Mouse (Mus musculus) right cerebral cortex, postnatal 25 days (tissue): ENCODE results near the gene Prrg2.

Experiments
- DNase-seq: peaks from one replicate; pipeline ENCODE4 v3.0.0; 2022

Gene Prrg2

DNA sequence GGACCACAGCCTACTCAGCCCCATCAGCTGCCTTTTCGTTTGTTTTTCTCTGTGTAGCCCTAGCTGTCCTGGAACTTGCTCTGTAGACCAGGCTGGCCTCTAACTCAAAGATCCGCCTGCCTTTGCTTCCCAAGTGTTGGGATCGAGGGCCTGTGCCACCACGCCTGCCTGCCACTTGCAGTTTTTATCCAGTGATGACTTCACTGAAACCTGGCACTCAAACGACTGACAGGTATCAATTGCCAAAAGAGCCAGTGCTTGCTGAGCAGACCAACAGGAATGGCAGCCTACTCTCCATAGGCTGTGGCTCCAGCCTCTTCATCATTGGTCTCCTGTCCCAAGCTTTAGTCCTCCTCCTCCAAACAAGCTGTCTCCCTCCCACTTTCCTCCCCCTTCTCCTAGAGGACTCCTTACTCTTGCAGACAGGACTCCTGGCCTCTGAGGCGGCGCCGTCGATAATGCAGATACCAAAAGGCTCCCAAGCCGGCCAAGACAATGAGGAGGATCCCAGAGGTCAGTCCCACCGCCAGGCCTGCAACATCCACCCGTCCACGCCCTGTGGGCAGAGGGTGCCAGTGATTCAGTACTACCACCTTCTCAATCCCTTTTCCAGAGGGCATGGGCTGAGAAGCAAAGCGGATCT, 6.0 kb downstream of the Prrg2 start:
- no peak for DNase-seq

- peak; percentile 91 for DNase-seq
Observed at GRCm38 (mm10) chr7:45053931-45054510, 8.5 kb downstream of the Prrg2 start.

- peak; percentile 70 for DNase-seq
Observed at GRCm38 (mm10) chr7:45053117-45053930, 9.2 kb downstream of the Prrg2 start.

GRCm38 (mm10) chr7:45052862-45053116, 9.7 kb downstream of the Prrg2 start, which contains the start of gene Prr12:
TSS of gene Prr12 (minus strand) at chr7:45052881.
- DNase-seq, result no peak

DNA sequence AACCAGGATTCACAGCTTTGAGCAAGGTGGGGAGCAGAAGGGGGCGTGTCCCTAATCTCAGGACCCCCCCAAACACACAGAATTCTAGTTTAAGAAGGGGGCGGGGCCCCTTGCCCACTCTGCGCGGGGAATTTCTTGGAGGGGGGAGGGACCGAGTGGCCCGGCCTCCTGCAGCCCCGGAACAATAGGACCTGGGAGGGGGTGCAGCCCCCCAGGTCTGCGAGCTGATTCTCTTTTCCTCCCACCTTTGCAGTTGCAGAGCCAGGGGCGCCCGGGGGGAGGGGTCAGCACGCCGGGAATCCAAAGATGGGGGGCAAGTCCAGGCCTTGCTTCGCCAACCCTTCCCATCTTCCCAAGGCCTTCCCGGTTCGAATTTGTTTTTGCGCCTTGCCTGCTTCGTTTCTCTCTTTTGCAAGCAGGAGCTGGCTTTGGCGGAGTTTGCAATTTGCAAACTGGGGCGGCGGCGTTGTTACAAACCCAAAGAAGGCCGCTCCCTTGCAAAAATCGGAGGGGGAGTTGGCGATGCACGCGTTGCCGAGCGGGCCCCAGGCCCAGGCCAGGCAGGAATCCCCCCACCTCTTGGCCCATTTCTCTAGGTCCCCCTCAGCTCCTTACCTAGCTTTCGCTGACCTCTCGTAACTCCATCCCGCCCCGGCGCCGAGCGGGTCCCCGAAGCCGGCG, 10.2 kb downstream of the Prrg2 start:
- peak; percentile 67 for DNase-seq

GRCm38 (mm10) chr7:45051601-45051974, 10.9 kb downstream of the Prrg2 start:
- DNase-seq, result no peak

DNA sequence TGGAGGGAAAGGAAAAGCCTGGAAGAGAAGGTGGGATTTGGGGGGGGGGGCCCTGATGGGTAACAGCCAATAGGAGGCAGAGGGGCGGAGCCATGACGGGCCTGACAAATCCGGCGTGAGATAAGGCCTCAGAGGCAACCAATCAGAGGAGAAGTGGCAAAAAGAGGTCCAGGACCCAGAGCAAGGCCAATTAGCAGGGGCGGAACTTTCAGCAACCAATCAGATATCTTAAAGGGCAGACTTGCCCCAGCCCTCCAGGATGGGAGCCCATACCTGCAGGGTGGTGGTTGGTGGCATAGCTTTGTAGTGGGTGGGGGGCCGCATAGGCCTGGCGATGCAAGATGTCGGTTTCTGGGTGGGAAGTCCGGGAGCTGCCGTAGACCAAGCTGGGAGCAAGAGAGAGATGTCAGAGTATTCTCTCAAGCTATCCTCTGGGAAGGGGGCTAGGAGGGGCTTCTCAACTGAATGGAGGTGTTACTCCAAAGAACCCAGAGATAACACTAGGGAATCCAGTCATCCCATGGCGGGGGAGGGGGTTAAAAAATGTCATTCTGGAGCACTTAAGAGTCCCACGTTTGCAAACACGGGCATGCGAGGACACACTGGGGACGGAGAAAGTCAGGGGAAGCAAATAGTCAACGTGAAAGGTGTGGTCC, 11.4 kb downstream of the Prrg2 start:
- peak; percentile 65 for DNase-seq

DNA sequence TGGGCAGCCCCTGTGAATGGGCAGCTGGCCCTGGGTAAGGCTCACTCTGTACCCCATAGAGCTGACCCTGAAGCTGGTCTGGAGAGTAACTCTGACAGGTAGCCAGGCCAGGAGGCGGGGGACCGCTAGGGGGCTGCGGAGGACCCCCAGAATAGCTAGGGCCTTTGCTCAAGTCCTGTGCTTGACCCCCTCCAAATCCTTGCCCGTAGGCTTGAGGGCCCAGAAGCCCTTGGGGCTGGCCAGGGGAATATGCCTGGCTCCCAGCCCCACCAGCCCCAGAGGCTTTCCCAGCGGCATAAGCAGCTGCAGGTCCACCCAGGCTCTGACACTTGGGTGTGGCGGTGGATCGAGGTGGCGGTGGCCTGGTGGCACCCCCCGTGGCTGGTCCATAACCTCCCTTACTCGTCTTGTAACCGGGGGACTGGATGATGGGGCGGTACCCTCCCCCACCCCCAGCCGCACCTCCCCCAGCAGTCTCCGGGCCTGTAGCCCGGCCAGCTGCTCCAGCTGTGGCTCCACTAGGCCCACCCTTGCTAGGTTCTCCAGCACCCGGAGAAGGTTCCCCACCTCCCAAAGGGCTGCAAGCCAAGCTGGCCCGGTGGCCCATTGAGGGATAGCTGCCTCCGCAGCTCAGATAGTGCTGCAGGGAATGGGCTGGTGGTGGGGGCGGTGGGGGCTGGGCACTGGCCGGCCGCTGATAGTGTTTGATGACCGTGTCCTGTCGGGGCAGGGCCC, 13.4 kb downstream of the Prrg2 start:
- DNase-seq, result no peak

DNA sequence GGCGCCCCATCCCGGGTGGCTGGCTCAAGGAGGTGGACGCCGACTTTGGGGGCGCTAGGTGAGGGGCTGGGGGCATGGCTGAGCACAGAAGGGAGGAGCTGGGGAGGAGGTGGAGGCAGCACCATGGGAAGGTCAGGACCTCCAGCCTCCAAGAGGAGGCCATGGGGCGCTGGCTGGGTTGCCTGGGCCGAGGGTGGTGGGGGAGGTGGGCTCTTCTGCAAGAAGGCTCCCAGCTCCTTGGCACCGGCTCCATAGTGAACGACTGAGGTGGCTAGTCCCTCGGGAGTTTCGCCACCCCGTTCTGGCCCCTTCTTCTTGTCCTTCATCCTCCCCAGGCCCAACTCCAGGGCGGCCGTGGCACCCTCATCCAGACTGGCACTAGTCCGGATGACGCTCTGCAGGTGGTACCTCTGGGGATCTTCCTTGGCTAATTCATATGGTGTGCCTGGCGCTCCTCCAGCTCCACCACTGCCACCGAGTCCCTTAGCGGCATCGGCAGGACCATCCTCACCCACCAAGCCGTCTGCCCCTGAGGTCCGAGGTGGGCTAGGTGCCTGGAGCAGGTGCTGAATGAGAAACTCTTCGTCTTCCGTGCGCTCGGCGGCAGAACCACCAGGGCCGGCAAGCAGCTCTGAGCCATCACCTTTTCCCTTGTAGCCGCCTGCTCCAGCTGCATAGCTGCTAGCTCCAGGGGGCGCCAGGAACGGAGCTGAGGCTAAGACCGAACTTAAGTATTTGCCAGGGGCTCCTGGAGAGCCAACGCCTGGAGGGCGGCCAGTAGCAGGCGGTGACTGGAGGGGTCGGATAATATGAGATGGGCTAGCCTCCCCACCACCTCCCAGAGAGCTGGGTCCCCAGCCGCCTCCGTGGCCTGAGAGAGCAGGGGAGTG, 14.2 kb downstream of the Prrg2 start:
- no peak for DNase-seq

GRCm38 (mm10) chr7:45047491-45047890, 15.0 kb downstream of the Prrg2 start:
- no peak for DNase-seq

DNA sequence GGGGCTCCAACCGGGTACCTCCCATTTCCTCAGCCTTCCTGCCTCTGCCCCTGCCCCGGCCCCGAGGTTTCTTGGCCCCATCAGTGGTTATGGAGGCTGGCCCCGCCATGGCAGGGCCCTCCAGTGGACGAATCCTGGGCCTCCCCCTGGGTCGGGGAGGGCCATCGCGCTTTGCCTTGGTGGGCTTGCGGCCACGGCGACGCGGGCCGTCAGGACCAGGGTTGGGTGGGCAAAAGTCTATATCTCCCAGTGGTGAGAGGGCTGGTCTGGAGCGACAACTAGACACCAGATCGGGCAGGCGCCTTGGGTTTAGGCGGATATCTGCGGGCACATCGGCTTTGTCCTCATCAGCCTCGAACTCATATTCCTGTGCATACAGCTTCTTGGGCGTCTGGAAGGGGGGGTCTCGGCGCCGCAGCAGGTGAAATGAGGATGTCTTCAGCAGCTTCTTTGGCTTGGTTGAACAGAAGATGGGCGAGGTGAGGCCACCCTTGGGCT, 15.6 kb downstream of the Prrg2 start:
- DNase-seq, result no peak

GRCm38 (mm10) chr7:45045741-45046140, 16.7 kb downstream of the Prrg2 start:
- DNase-seq, result no peak

DNA sequence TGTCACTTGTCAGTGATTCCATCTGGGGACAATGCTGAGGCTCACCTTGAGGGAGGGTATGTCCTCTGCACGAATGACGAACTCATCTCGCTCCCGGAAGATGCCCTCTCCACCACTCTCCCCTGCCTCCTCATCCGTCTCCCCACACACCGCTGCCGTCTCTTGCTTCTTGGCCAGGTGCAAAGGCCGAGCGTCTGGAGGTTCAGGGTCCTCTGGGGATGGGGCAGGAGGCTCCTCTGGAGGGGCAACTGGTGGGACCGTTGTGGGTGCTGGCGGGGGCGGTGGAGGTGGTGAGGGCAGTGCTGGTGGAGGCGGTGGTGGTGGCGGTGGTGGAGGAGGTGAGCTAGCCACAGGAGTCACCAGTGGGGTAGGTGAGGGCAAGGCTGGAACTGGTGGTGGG, 19.2 kb downstream of the Prrg2 start:
- no peak for DNase-seq

- DNase-seq, result no peak
Observed at GRCm38 (mm10) chr7:45040851-45041250, 21.6 kb downstream of the Prrg2 start.

DNA sequence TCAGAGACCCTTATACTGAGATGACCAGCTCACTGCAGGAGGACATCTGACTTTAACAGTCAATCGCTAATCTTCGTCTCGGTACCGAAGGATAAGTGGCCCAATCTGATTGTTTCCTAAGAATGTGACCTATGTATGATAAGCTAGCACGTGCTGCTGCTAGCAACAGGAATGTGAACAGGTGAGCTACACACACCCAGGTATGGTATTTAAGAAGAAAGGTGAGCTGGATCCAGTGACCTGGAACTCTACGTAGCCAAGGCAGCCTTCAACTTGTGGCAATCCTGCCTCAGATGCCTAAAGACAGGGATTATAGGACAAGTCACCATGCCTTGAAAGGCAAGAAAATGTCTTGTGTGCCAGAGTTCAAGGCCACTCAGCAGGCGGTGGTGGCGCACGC, 24.1 kb downstream of the Prrg2 start:
- no peak for DNase-seq

DNA sequence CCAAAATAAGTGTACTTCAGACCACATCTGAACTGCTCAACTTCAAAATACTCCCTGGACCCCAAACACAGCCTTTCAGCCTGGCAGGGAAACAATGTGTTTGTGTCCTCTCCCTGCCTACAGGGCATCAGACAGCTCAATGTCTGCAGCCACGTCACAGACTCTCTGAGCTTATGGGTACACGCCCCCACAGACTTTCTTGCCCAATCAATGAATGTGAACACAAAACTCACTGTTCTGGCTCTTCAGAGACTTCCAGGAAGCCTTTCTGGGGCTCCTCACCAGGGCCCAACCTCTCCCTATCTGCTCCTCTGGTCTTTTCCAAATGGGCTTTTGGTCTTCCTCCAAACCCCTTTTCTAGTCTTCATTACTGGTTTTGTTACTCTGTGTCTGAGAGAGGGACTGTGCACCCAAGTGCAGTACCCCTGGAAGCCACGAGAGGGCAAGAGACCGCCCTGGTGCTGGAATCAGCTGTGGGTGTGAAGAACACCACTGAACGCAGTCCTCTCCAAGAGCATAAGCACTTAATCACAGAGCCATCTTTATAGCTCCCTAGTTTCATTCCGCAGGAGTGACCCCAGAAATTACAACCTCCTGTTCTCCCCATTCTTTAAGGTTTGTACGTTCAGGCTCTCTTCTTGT, 24.6 kb downstream of the Prrg2 start:
- DNase-seq, result no peak

GRCm38 (mm10) chr7:45036702-45037101, 25.8 kb downstream of the Prrg2 start:
- DNase-seq, result no peak

DNA sequence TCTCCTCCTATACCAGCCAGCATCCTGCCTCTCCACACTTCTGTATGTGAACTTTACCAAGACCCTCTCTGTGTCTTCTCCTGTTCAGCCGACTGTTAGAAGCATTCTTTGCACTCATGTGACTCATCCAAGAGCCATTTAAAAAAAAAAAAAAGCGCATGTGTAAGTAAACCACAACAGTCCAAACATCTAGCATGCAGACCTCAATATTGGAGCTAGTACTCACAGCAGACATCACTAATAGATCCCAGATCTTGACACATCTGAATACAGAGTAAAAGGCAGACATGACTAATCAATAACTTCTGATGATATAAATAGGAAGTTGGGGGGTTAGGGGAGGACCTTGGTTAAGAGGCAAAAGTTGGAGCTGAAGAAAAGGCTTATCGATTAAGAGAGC, 26.8 kb downstream of the Prrg2 start:
- DNase-seq, result no peak

- no peak for DNase-seq
Observed at GRCm38 (mm10) chr7:45033722-45034359, 28.6 kb downstream of the Prrg2 start.

DNA sequence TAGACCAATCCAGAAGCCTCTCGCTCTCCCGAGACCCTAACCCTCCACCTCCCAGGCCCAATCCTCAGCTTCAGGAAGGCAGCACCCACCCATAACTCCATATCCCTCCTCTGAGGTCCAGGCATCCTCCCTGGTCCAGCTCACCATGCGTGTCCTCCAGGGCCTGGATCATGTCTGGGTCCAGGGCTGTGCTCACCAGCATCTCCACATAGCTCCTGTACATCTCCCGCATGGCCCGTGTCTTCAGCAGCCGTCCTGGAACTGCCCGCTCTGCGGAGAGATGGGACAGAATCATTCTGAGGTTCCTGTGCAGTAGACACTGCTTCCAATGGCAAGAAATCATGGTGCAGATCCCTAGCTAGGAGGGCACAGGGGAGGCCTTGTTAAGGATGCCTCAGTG, 31.6 kb downstream of the Prrg2 start:
- DNase-seq, result no peak
